Mouse (Mus musculus): Measurements from ENCODE around the gene Tmem86b.

- TF ChIP-seq CTCF (IDR thresholded peaks at IDR 0.05; ENCODE audit: low read depth, low read length) (no peak), TAL1 (conservative IDR thresholded peaks at IDR 0.05; ENCODE audit: low read depth, low read length) (no peak), GATA1 (IDR thresholded peaks at IDR 0.05; ENCODE audit: borderline replicate concordance, low read length) (no peak)
Measured at GRCm38 (mm10) chr7:4663179-4663578, 32.0 kb upstream of the Tmem86b start.
